In the genomic region with DNA sequence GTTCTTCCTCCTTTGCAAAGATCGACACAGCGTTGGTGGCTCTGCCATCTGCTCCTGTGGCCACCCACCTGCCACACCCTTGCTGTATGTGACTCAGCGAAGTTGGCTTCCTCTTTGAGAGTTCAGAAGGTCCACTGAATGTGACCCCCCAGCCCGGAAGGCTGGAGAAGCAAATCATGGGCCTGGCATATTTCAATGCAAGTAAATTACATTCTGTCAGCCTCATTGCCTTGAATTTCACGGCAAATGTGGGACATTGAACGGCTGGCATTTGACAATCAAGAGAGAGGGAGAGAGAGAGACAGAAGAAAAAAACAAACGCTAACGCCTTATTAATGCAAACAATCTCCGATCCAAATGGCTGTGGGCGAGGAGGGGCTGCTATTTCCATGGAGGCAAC, we compare ENCODE assay signal across 10 mouse cellular contexts. TPM values are rescaled to one million over a fixed set of nuclear protein-coding genes. Genes with fewer than 3 reads are reported as not detected.
A peak's percentile ranks its signal among the peaks of the same experiment; 100 is the strongest.
DNase-seq lines count a peak whose midpoint lies in the region; ATAC-seq lines count a peak whose summit lies in the region.
"Had no signal": no experiment of that assay in that cellular context is flagged by ENCODE, and none has a peak within 500 bp of the region (broad histone marks: within the 10 kb centered on the region; RNA-seq: fewer than 3 reads in every experiment).

No protein-coding gene starts in this region.

- H3K4me3 ChIP-seq in hindbrain, embryonic 14.5 days (replicated peaks; ENCODE audit: low read length), result no peak overlapping the region
- H3K4me3 ChIP-seq in midbrain, embryonic 16.5 days (ENCODE audit: low read depth, low read length), result no peak overlapping the region
- H3K4me3 ChIP-seq: erythroblast, embryonic 14.5 days had no signal

- WGBS in hindbrain, embryonic 14.5 days, result 24% methylated on average over 10 of the region's 10 CpGs
- WGBS in midbrain, embryonic 16.5 days, result 27% methylated on average over 10 of the region's 10 CpGs

- H3K9me3 ChIP-seq in hindbrain, embryonic 14.5 days (ENCODE audit: control insufficient read depth, low read length), result no peaks in the 10 kb centered on the region
- no peaks in the 10 kb centered on the region for H3K9me3 ChIP-seq in midbrain, embryonic 16.5 days (replicated peaks; ENCODE audit: control insufficient read depth, low read length, poor library complexity, severe bottlenecking)

- intact Hi-C loops in gastrocnemius, postnatal 36 days (cut with DNase I), result no loop called here

- H3K4me1 ChIP-seq in hindbrain, embryonic 14.5 days (replicated peaks; ENCODE audit: control insufficient read depth, insufficient read depth, low read length), result peaks cover 10% of the 10 kb centered on the region
- peaks cover 6% of the 10 kb centered on the region for H3K4me1 ChIP-seq in midbrain, embryonic 16.5 days (ENCODE audit: control insufficient read depth, insufficient read depth, low read length)

- no peak for ATAC-seq in hindbrain, embryonic 14.5 days (ENCODE audit: low FRiP score)
- no peak for ATAC-seq in midbrain, embryonic 16.5 days

- 0 out of 2 replicates have a peak overlapping the region, but pooled peaks have one; percentile 15 for H3K4me2 ChIP-seq in hindbrain, embryonic 14.5 days (replicated peaks)
- H3K4me2 ChIP-seq in midbrain, embryonic 16.5 days (ENCODE audit: low read length), result no peak overlapping the region

- peak; percentile 22 for DNase-seq in embryo, embryonic 10 days (ENCODE audit: low spot score)
- DNase-seq in embryo, embryonic 9.5 days (ENCODE audit: extremely low spot score), result no peak
- peak; percentile 38 for DNase-seq in right cerebral cortex, adult 18-20 months
- DNase-seq in right cerebral cortex, postnatal 4 days, result no peak
- DNase-seq in hindbrain, embryonic 14.5 days (ENCODE audit: low spot score), result no peak
- no peak for DNase-seq in gastrocnemius, postnatal 4 days (ENCODE audit: low spot score in 2 of 2)
- no peak for DNase-seq in gastrocnemius, postnatal 36 days
- DNase-seq: heart, postnatal 10 days had no signal

- peak overlapping the region; percentile 57; the same call in 1 of the 2 replicates for H3K27ac ChIP-seq in hindbrain, embryonic 14.5 days
- H3K27ac ChIP-seq in midbrain, embryonic 16.5 days (ENCODE audit: low read length), result peak overlapping the region; percentile 50; the same call in 1 of the 2 replicates

- peaks cover 32% of the 10 kb centered on the region for H3K27me3 ChIP-seq in hindbrain, embryonic 14.5 days (ENCODE audit: control insufficient read depth, insufficient read depth, low read length)
- H3K27me3 ChIP-seq in midbrain, embryonic 16.5 days (ENCODE audit: control insufficient read depth, insufficient read depth, low read depth, low read length), result no peaks in the 10 kb centered on the region

- no peak overlapping the region for H3K9ac ChIP-seq in hindbrain, embryonic 14.5 days
- no peak overlapping the region for H3K9ac ChIP-seq in midbrain, embryonic 16.5 days (ENCODE audit: low read depth, low read length)

- H3K36me3 ChIP-seq in hindbrain, embryonic 14.5 days (replicated peaks; ENCODE audit: control insufficient read depth, insufficient read depth), result no peaks in the 10 kb centered on the region
- no peaks in the 10 kb centered on the region for H3K36me3 ChIP-seq in midbrain, embryonic 16.5 days (ENCODE audit: control insufficient read depth, insufficient read depth, low read length)

RNA-seq across cellular contexts. Expression of a gene that starts 38.2 kb away (rescaled TPM):
- 30.2 and 34.7 TPM in 2 replicates for polyA plus RNA-seq in hindbrain, embryonic 14.5 days (2014; fragmentation: Nextera tagmentation; extraction: Ambion mirVana)
- 44.7 and 57.0 TPM in 2 replicates for polyA plus RNA-seq in midbrain, embryonic 16.5 days (2015; fragmentation: Nextera tagmentation; extraction: Ambion mirVana)
- total RNA-seq in gastrocnemius, postnatal 4 days (2021), result 10 to 100 TPM; 15.9 to 16.0 TPM
- 10 to 100 TPM; 12.7 to 13.4 TPM for total RNA-seq in gastrocnemius, postnatal 36 days (2021)

Comparison
In these comparisons a context has a peak if more than half of its experiments do, and no peak if none do; other contexts are left out.
1. DNase-seq: peak in embryo, embryonic 10 days (single experiment) and right cerebral cortex, adult 18-20 months (single experiment); none in embryo, embryonic 9.5 days (single experiment), right cerebral cortex, postnatal 4 days (single experiment), hindbrain, embryonic 14.5 days (single experiment), gastrocnemius, postnatal 4 days (0 of 2) and gastrocnemius, postnatal 36 days (0 of 2).